Mouse (Mus musculus) hindbrain, postnatal 0 days (tissue): ENCODE measurements at regions not wholly inside any gene's neighbourhood (a gene's known extent, or its start where the extent isn't known, plus 50 kb on each side); places are given as distances from the start of the nearest gene placed in this dataset.

ENCODE experiments used
- ATAC-seq: fragments of 200-750 bp; cut with Nextera tagmentation; 2 replicates; pipeline ENCODE4 v1.8.0; 2017; ENCODE audit warnings: mild to moderate bottlenecking, moderate TSS enrichment, moderate library complexity
- DNase-seq: peaks from one replicate; pipeline ENCODE4 v3.0.0-alpha.2; 2015; ENCODE audit warnings: low spot score
- H3K27ac ChIP-seq: fragments of 300-500 bp; sonication (generic); 2 replicates; pipeline ENCODE4 v1.5.1; 2014; ENCODE audit warnings: mild to moderate bottlenecking
- H3K27me3 ChIP-seq: fragments of 300-500 bp; sonication (generic); 2 replicates; pipeline ENCODE4 v1.6.1; 2014; ENCODE audit warnings: low read length, mixed read lengths; ENCODE audit not compliant: insufficient read depth
- H3K36me3 ChIP-seq: fragments of 300-500 bp; sonication (generic); 2 replicates; pipeline ENCODE4 v1.6.1; 2014; ENCODE audit warnings: low read length, mixed read lengths; ENCODE audit not compliant: insufficient read depth
- H3K4me1 ChIP-seq: fragments of 300-500 bp; sonication (generic); 2 replicates; pipeline ENCODE4 v1.6.1; 2014; ENCODE audit warnings: antibody characterized with exemption, low read length, mixed read lengths; ENCODE audit not compliant: insufficient read depth
- H3K4me2 ChIP-seq: fragments of 300-500 bp; sonication (generic); 2 replicates; pipeline ENCODE4 v1.6.1; 2014; ENCODE audit warnings: low read depth, mild to moderate bottlenecking, low read length, moderate library complexity, mixed read lengths
- H3K4me3 ChIP-seq: fragments of 300-500 bp; sonication (generic); 2 replicates; pipeline ENCODE4 v1.5.1; 2014; ENCODE audit warnings: low read length
- H3K9ac ChIP-seq: fragments of 300-500 bp; sonication (generic); replicated peaks from 2 replicates; pipeline ENCODE4 v1.6.1; 2014; ENCODE audit warnings: mild to moderate bottlenecking, low read length, moderate library complexity, mixed read lengths
- H3K9me3 ChIP-seq: fragments of 300-500 bp; sonication (generic); 2 replicates; pipeline ENCODE4 v1.6.1; 2016; ENCODE audit warnings: low read length, mixed read lengths
- CTCF ChIP-seq: IDR thresholded peaks from 2 replicates; pipeline ENCODE4 v1.5.1; 2016; ENCODE audit warnings: antibody characterized with exemption, control low read depth, low read depth
- WGBS: fragments of 180-500 bp; shearing (Covaris S2); extraction: QIAGEN DNeasy Blood & Tissue Kit; methylation state at CpG from one replicate; pipeline ENCODE4 v1.1.7; 2014; 5-methylcytosine and 5-hydroxymethylcytosine counted together

DNA sequence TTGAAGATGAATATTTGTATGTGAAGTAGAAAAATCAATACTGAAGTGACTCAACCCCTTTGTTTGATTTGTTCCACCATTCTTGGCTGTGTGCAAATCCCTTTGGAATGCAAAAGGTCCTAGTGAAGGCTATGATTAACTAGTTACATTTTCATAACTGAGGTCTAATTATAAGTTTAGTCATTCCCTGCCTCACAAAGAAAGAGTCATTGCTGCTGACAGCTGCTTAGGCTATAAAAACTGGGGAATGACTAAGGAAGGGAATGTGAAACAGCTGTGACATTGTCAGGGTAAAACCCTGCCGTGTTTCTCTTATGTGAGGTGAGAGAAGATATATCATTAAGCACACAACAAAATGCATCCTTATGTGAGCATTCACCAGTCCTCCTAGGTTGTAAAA is 1033.1 kb downstream of the Cdh18 start:
- H3K36me3 ChIP-seq, result no peaks in the 10 kb centered on the region
- ATAC-seq (no peak), DNase-seq (no peak)
- no peaks in the 10 kb centered on the region for H3K9me3 ChIP-seq
- H3K9ac ChIP-seq, result no peak overlapping the region
- no peak overlapping the region for H3K4me3 ChIP-seq
- no peak overlapping the region for H3K4me2 ChIP-seq
- no peak for TF ChIP-seq CTCF
- no peaks in the 10 kb centered on the region for H3K4me1 ChIP-seq
- 56% methylated on average over 1 of the region's 1 CpGs for WGBS
- H3K27ac ChIP-seq, result no peak overlapping the region
- no peaks in the 10 kb centered on the region for H3K27me3 ChIP-seq

DNA sequence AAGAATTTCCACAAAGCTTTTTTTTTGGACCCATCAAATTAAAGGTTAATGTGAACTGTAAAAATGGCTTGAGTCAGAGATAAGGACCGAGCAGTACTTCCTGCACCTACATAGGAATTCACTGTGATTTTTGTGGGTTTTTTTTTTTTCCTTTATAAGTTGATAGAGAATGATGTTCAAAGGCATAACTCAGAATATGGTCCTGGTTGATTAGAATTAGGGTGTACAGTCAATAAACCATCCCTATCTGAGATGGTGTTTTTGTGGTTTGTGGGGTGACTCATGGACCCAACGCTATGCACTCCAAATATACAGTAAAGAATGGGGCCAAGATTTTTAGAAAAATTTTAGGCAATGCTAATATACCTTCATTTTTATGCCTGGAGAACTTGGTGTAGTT is 1041.6 kb downstream of the Cdh18 start:
- WGBS, result 90% methylated on average over 2 of the region's 2 CpGs
- H3K4me3 ChIP-seq, result no peak overlapping the region
- H3K4me1 ChIP-seq, result no peaks in the 10 kb centered on the region
- no peak overlapping the region for H3K4me2 ChIP-seq
- DNase-seq (no peak), ATAC-seq (no peak)
- no peak overlapping the region for H3K27ac ChIP-seq
- no peaks in the 10 kb centered on the region for H3K36me3 ChIP-seq
- TF ChIP-seq CTCF, result no peak
- no peaks in the 10 kb centered on the region for H3K27me3 ChIP-seq
- H3K9me3 ChIP-seq, result no peaks in the 10 kb centered on the region
- no peak overlapping the region for H3K9ac ChIP-seq

DNA sequence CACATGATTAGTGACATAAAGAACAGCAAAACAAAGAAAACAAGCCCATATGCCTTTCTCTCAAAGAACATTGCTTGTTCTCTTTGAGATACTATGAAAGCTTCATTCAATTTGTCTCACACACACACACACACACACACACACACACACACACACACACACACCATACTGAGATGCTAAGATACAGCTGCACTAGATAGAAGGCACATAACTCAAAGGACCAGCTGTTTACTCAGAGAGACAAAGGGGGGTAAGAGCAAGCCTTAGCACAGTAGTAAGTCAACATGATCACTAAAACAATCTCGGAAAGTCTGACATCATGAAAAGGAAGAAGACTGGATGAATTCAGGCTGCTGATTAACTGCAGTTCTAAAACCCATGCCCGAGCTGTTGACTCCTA is 1051.6 kb downstream of the Cdh18 start:
- ATAC-seq (no peak), DNase-seq (no peak)
- TF ChIP-seq CTCF, result no peak
- Histone ChIP-seq H3K4me1 (no peaks in the 10 kb centered on the region), H3K4me3 (no peak overlapping the region), H3K36me3 (no peaks in the 10 kb centered on the region), H3K9ac (no peak overlapping the region), H3K9me3 (no peaks in the 10 kb centered on the region), H3K27me3 (no peaks in the 10 kb centered on the region), H3K4me2 (no peak overlapping the region), H3K27ac (no peak overlapping the region)
- 89% methylated on average over 2 of the region's 2 CpGs for WGBS
